Mouse (Mus musculus): ENCODE data around the gene Mrps10.

DNA sequence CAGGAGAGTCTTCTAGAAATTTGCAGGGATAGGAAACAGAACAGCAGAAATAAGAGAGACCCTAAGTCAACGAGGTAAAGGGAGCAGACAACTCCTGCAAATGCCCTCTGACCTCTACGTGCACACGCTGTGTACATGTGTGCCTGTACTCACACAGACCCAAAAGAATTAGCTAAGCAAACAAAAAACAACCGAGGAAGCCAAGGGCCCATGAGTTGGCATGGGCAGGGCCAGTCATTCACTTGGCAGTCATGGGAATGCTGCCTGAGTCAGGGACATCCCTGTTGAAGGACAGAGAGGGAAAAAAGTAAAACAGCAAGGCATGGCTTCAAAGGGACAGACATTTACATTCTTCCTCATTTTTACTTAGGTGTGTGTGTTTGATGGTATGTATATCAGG, 14.6 kb downstream of the Mrps10 start:
- TF ChIP-seq CTCF (IDR thresholded peaks at IDR 0.05; ENCODE audit: insufficient read depth, low read length) = no peak
- TF ChIP-seq POLR2A (IDR thresholded peaks at IDR 0.05; ENCODE audit: borderline replicate concordance, extremely low read depth, low read depth, low read length) = no peak
